Mouse (Mus musculus) brain, embryonic 14.5 days (tissue): ENCODE results near the gene Gps1. TPM values are rescaled to one million over a fixed set of nuclear protein-coding genes. Genes with fewer than 3 reads are reported as not detected.
A peak's percentile ranks its signal among the peaks of the same experiment; 100 is the strongest.

ENCODE experiments used
- DNase-seq: peaks from one replicate; pipeline ENCODE4 v3.0.0-alpha.2; 2011; ENCODE audit warnings: low read depth
- CTCF ChIP-seq: fragments of 200-500 bp; IDR thresholded peaks from 2 replicates; pipeline ENCODE4 v1.5.1; 2012; ENCODE audit warnings: inconsistent platforms, mild to moderate bottlenecking, moderate library complexity, borderline replicate concordance; ENCODE audit not compliant: insufficient read depth, insufficient read length; ENCODE audit errors: extremely low read depth
- POLR2A ChIP-seq: fragments of 200-500 bp; IDR thresholded peaks from 2 replicates; pipeline ENCODE4 v1.6.1; 2012; ENCODE audit warnings: mild to moderate bottlenecking, inconsistent platforms, borderline replicate concordance; ENCODE audit not compliant: poor library complexity, insufficient read depth, insufficient read length, severe bottlenecking; ENCODE audit errors: extremely low read depth
- polyA plus RNA-seq: library from polyadenylated mRNA; depleted of rRNA; stranded (reverse); fragments of >200 nt; gene quantifications from 2 replicates; pipeline ENCODE4 v1.2.3, GENCODE M21; 2012

The Gps1 gene
- polyA plus RNA-seq, 1 experiment = 277 TPM

- no peak for DNase-seq
- TF ChIP-seq POLR2A (no peak), CTCF (no peak)
These were observed 8.6 kb downstream of the Gps1 start for GRCm38 (mm10) chr11:120792652-120793051.

- TF ChIP-seq CTCF (no peak), POLR2A (peak; percentile 80)
These were observed 11.9 kb downstream of the Gps1 start, which contains the start of gene Dus1l for GRCm38 (mm10) chr11:120795756-120796613. TSS of gene Dus1l (minus strand) at chr11:120796403.

GRCm38 (mm10) chr11:120796614-120796946 lies 12.5 kb downstream of the Gps1 start:
- no peak for DNase-seq
- TF ChIP-seq CTCF (no peak), POLR2A (no peak)

More at GRCm38 (mm10) chr11:120795756-120796613, 11.9 kb downstream of the Gps1 start, which contains the start of gene Dus1l:
- DNase-seq = peak; percentile 98

GRCm38 (mm10) chr11:120798244-120798643 lies 14.2 kb downstream of the Gps1 start:
- TF ChIP-seq CTCF = no peak
- TF ChIP-seq POLR2A = no peak
- no peak for DNase-seq

- TF ChIP-seq POLR2A = no peak
- no peak for TF ChIP-seq CTCF
- DNase-seq = no peak
These were observed 15.3 kb downstream of the Gps1 start for GRCm38 (mm10) chr11:120799316-120799890.

GRCm38 (mm10) chr11:120800061-120800904 lies 16.2 kb downstream of the Gps1 start:
- TF ChIP-seq POLR2A (no peak), CTCF (peak; percentile 92)
- peak; percentile 91 for DNase-seq

- TF ChIP-seq POLR2A (no peak), CTCF (no peak)
- DNase-seq = no peak
These were observed 20.2 kb downstream of the Gps1 start for GRCm38 (mm10) chr11:120804274-120804673.

GRCm38 (mm10) chr11:120804769-120805168 lies 20.7 kb downstream of the Gps1 start:
- DNase-seq = no peak
- TF ChIP-seq POLR2A = no peak
- no peak for TF ChIP-seq CTCF

- TF ChIP-seq POLR2A (no peak), CTCF (no peak)
- DNase-seq = no peak
These were observed 21.6 kb downstream of the Gps1 start for GRCm38 (mm10) chr11:120805375-120806298.

- TF ChIP-seq POLR2A (no peak), CTCF (no peak)
- DNase-seq = no peak
These were observed 23.9 kb downstream of the Gps1 start for GRCm38 (mm10) chr11:120808010-120808409.
